Mouse (Mus musculus) cerebellum, adult 2 months (tissue): ENCODE data around the gene Fmod.

Source experiments
- CTCF ChIP-seq: fragments of 200-500 bp; IDR thresholded peaks from 2 replicates; pipeline ENCODE4 v1.5.1; 2011; ENCODE audit warnings: low read depth, mild to moderate bottlenecking, control low read depth, low read length, moderate library complexity, borderline replicate concordance; ENCODE audit not compliant: insufficient read depth
- POLR2A ChIP-seq: fragments of 200-500 bp; IDR thresholded peaks from 2 replicates; pipeline ENCODE4 v1.6.1; 2011; ENCODE audit warnings: low read length, control low read depth, borderline replicate concordance; ENCODE audit not compliant: insufficient read depth

DNA sequence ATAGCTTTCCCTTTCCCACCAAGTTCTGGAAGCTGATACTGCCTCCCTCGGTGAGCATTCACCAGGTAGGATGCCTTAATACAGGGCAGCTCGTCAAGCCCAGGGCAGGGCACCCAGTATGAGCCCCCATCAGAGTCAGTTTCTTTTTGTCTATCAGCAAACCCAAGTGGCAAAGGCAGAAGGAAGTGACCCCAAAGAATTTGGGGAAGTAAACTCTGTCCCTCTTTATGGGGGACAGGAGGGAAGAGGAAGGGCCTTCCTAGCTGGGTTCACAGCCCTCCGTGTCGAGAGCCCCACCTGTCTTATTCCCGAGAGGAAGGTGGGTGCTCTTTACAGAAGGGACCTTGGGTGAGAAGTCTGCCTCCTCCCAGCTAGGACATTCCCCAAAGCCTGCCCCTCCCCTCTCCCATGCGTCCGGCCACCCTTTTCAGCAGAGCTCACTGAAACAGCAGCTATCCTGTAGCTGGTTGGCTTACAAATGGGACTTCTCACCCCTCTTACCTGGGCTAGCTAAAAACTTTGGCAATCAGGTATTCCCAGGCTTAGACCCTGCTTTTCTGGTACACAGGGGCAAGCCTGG is 58.1 kb downstream of the Fmod start:
- TF ChIP-seq CTCF (no peak), POLR2A (no peak)
